ENCODE assay signal across 8 mouse cellular contexts in genomic region chr15:102106754-102107456, GRCm38 (mm10). TPM values are rescaled to one million over a fixed set of nuclear protein-coding genes. Genes with fewer than 3 reads are reported as not detected.
DNase-seq lines count a peak whose midpoint lies in the region; ATAC-seq and TF ChIP-seq lines count a peak whose summit lies in the region.

No protein-coding gene starts in this region.

- H3K4me1 ChIP-seq in thymus, adult 2 months (replicated peaks; ENCODE audit: control insufficient read depth, insufficient read depth, low read length), result peaks cover 18% of the 10 kb centered on the region
- peaks cover 63% of the 10 kb centered on the region for H3K4me1 ChIP-seq in liver, embryonic 13.5 days (replicated peaks)
- H3K4me1 ChIP-seq in stomach, embryonic 15.5 days, result peaks cover 68% of the 10 kb centered on the region

- peak overlapping the region; percentile 31; the same call in 1 of the 2 replicates for H3K9ac ChIP-seq in liver, embryonic 13.5 days
- no peak overlapping the region for H3K9ac ChIP-seq in stomach, embryonic 15.5 days

- no peaks in the 10 kb centered on the region for H3K27me3 ChIP-seq in thymus, adult 2 months (ENCODE audit: control insufficient read depth, insufficient read depth, low read length)
- peaks cover 51% of the 10 kb centered on the region for H3K27me3 ChIP-seq in liver, embryonic 13.5 days
- no peaks in the 10 kb centered on the region for H3K27me3 ChIP-seq in stomach, embryonic 15.5 days (replicated peaks)

- ATAC-seq in liver, embryonic 13.5 days (ENCODE audit: low read depth), result no peak
- ATAC-seq in stomach, embryonic 15.5 days (ENCODE audit: insufficient read depth, low FRiP score, low read depth), result no peak

- peak overlapping the region; percentile 1; the same call in 1 of the 2 replicates for H3K4me3 ChIP-seq in thymus, adult 2 months (ENCODE audit: control insufficient read depth, insufficient read depth, low read length)
- peak overlapping the region; percentile 39 for H3K4me3 ChIP-seq in liver, embryonic 13.5 days (replicated peaks)
- H3K4me3 ChIP-seq in stomach, embryonic 15.5 days (replicated peaks), result peak overlapping the region; percentile 28

- intact Hi-C loops in heart, postnatal 10 days (cut with DNase I), result loop anchor here (5.0 kb wide), 1 partner anchor 40 kb away; no protein-coding TSS in a partner anchor

- no peak for TF ChIP-seq POLR2A in thymus, adult 2 months (IDR thresholded peaks at IDR 0.05; ENCODE audit: control insufficient read depth, extremely low read depth, insufficient read depth, low read length, poor library complexity)

- peak; percentile 51 to 71 for DNase-seq in adrenal gland, adult (ENCODE audit: inconsistent age in 2 of 2, low spot score in 1 of 2)
- DNase-seq in adrenal gland, postnatal 4 days (ENCODE audit: low spot score in 2 of 2), result no peak
- DNase-seq in thymus, adult 2 months, result no peak
- no peak for DNase-seq in thymus, postnatal 14 days
- DNase-seq in heart, postnatal 10 days, result peak; percentile 24 to 29
- DNase-seq in liver, embryonic 13.5 days, result no peak
- DNase-seq in gastrocnemius, postnatal 4 days (ENCODE audit: low spot score in 2 of 2), result no peak

- H3K9me3 ChIP-seq in liver, embryonic 13.5 days (replicated peaks), result no peaks in the 10 kb centered on the region
- no peaks in the 10 kb centered on the region for H3K9me3 ChIP-seq in stomach, embryonic 15.5 days

- H3K4me2 ChIP-seq in liver, embryonic 13.5 days, result peak overlapping the region; percentile 66
- peak overlapping the region; percentile 51 for H3K4me2 ChIP-seq in stomach, embryonic 15.5 days

- WGBS in thymus, adult 2 months, result 39% methylated on average over 38 of the region's 38 CpGs
- 29% methylated on average over 38 of the region's 38 CpGs for WGBS in liver, embryonic 13.5 days (ENCODE audit: insufficient replicate concordance)
- WGBS in stomach, embryonic 15.5 days, result 29% methylated on average over 38 of the region's 38 CpGs

- no peak for TF ChIP-seq CTCF in thymus, adult 2 months (IDR thresholded peaks at IDR 0.05; ENCODE audit: borderline replicate concordance, control insufficient read depth, extremely low read depth, insufficient read depth, low read length, poor library complexity)

- H3K36me3 ChIP-seq in thymus, adult 2 months (ENCODE audit: control insufficient read depth, insufficient read depth, low read length), result no peaks in the 10 kb centered on the region
- peaks cover 2% of the 10 kb centered on the region; the same call in 1 of the 2 replicates for H3K36me3 ChIP-seq in liver, embryonic 13.5 days
- peaks cover 26% of the 10 kb centered on the region for H3K36me3 ChIP-seq in stomach, embryonic 15.5 days

- H3K27ac ChIP-seq in thymus, adult 2 months (ENCODE audit: control insufficient read depth, insufficient read depth, low read length), result no peak overlapping the region
- H3K27ac ChIP-seq in liver, embryonic 13.5 days, result no peak overlapping the region
- H3K27ac ChIP-seq in stomach, embryonic 15.5 days, result no peak overlapping the region

RNA-seq across cellular contexts. Expression of gene Tns2, which starts 6.7 kb away (rescaled TPM):
- 10 to 100 TPM; 60.9 to 63.6 TPM for total RNA-seq in adrenal gland, postnatal 4 days (2021)
- 15.9 and 26.4 TPM in 2 replicates for polyA plus RNA-seq in thymus, adult 2 months (2012; rRNA removed)
- 100 to 1,000 TPM in 1 of 2 experiments, 10 to 100 TPM in 1; 95.1 to 108 TPM for total RNA-seq in heart, postnatal 10 days (2021)
- 4.4 and 5.0 TPM in 2 replicates for polyA plus RNA-seq in liver, embryonic 13.5 days (2015; fragmentation: Nextera tagmentation; extraction: Ambion mirVana)
- 34.6 and 34.7 TPM in 2 replicates for polyA plus RNA-seq in stomach, embryonic 15.5 days (2015; fragmentation: Nextera tagmentation; extraction: Ambion mirVana)
- 10 to 100 TPM; 58.7 to 59.5 TPM for total RNA-seq in gastrocnemius, postnatal 4 days (2021)

RNA-seq across cellular contexts. Expression of gene Spryd3, which starts 29.1 kb away (rescaled TPM):
- 10 to 100 TPM; 32.5 to 35.9 TPM for total RNA-seq in adrenal gland, postnatal 4 days (2021)
- polyA plus RNA-seq in thymus, adult 2 months (2012; rRNA removed), result 40.8 and 43.1 TPM in 2 replicates
- total RNA-seq in heart, postnatal 10 days (2021), result 10 to 100 TPM; 19.1 to 22.2 TPM
- polyA plus RNA-seq in liver, embryonic 13.5 days (2015; fragmentation: Nextera tagmentation; extraction: Ambion mirVana), result 13.1 and 13.7 TPM in 2 replicates
- polyA plus RNA-seq in stomach, embryonic 15.5 days (2015; fragmentation: Nextera tagmentation; extraction: Ambion mirVana), result 25.0 and 25.2 TPM in 2 replicates
- 10 to 100 TPM; 21.1 to 26.7 TPM for total RNA-seq in gastrocnemius, postnatal 4 days (2021)

RNA-seq across cellular contexts. Expression of gene Eif4b, which starts 33.3 kb away (rescaled TPM):
- 100 to 1,000 TPM; 352 to 356 TPM for total RNA-seq in adrenal gland, postnatal 4 days (2021)
- polyA plus RNA-seq in thymus, adult 2 months (2012; rRNA removed), result 99.3 and 108 TPM in 2 replicates
- 100 to 1,000 TPM; 149 to 154 TPM for total RNA-seq in heart, postnatal 10 days (2021)
- polyA plus RNA-seq in liver, embryonic 13.5 days (2015; fragmentation: Nextera tagmentation; extraction: Ambion mirVana), result 67.5 and 79.6 TPM in 2 replicates
- 107 and 116 TPM in 2 replicates for polyA plus RNA-seq in stomach, embryonic 15.5 days (2015; fragmentation: Nextera tagmentation; extraction: Ambion mirVana)
- total RNA-seq in gastrocnemius, postnatal 4 days (2021), result 100 to 1,000 TPM; 182 to 199 TPM

RNA-seq across cellular contexts. Expression of gene Igfbp6, which starts 37.3 kb away (rescaled TPM):
- total RNA-seq in adrenal gland, postnatal 4 days (2021), result 10 to 100 TPM; 33.9 to 34.4 TPM
- 17.8 and 30.2 TPM in 2 replicates for polyA plus RNA-seq in thymus, adult 2 months (2012; rRNA removed)
- total RNA-seq in heart, postnatal 10 days (2021), result 10 to 100 TPM; 24.8 to 30.5 TPM
- polyA plus RNA-seq in liver, embryonic 13.5 days (2015; fragmentation: Nextera tagmentation; extraction: Ambion mirVana), result 1.1 and 1.2 TPM in 2 replicates
- polyA plus RNA-seq in stomach, embryonic 15.5 days (2015; fragmentation: Nextera tagmentation; extraction: Ambion mirVana), result 13.2 and 18.2 TPM in 2 replicates
- total RNA-seq in gastrocnemius, postnatal 4 days (2021), result 10 to 100 TPM; 80.3 to 91.9 TPM

RNA-seq across cellular contexts. Expression of gene Soat2, which starts 43.4 kb away (rescaled TPM):
- 1 to 10 TPM in 1 of 2 experiments, under 1 TPM in 1; 0.78 to 3.8 TPM for total RNA-seq in adrenal gland, postnatal 4 days (2021)
- 3.8 and 4.1 TPM in 2 replicates for polyA plus RNA-seq in thymus, adult 2 months (2012; rRNA removed)
- total RNA-seq in heart, postnatal 10 days (2021), result under 1 TPM in 1 of 2 experiments, not detected in 1; 0.20 TPM
- 31.0 and 31.3 TPM in 2 replicates for polyA plus RNA-seq in liver, embryonic 13.5 days (2015; fragmentation: Nextera tagmentation; extraction: Ambion mirVana)
- 5.9 and 6.2 TPM in 2 replicates for polyA plus RNA-seq in stomach, embryonic 15.5 days (2015; fragmentation: Nextera tagmentation; extraction: Ambion mirVana)
- under 1 TPM; 0.18 to 0.39 TPM for total RNA-seq in gastrocnemius, postnatal 4 days (2021)

Comparison
In these comparisons a context has a peak if more than half of its experiments do, and no peak if none do; other contexts are left out.
1. DNase-seq: peak in adrenal gland, adult (2 of 2) and heart, postnatal 10 days (2 of 2); none in adrenal gland, postnatal 4 days (0 of 2), thymus, adult 2 months (single experiment), thymus, postnatal 14 days (single experiment), liver, embryonic 13.5 days (single experiment) and gastrocnemius, postnatal 4 days (0 of 2).
2. Peak in every context shown above with its lines, with median percentiles within 50 percentile points of each other: H3K4me3 ChIP-seq.